Mouse (Mus musculus): ENCODE results near the gene Dhx29. TPM values are rescaled to one million over a fixed set of nuclear protein-coding genes. Genes with fewer than 3 reads are reported as not detected.

Gene Dhx29
- polyA plus RNA-seq, 1 experiment = 0.17 TPM

DNA sequence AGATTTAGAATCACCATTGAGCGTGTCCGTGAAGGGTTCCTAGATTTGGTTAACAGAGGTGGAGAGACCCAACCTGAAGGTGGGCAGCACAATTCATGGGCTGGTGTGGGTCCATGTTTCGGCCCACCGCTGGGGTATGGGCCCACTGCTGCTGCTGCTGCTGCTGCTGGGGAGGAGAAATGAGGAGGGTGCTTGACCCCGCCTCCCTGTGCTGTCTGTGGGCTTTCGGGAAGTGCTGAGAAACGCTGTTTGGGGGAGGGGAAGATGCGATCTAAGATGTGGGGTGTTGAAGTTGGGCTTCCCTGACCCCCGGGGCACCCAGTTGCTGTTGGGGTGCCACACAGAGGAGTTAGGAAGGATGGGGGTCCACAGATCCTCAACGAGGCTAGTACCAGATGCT is 49.5 kb downstream of the Dhx29 start:
- Histone ChIP-seq H3K9me3 (ENCODE audit: control insufficient read depth, low read length) (no peaks in the 10 kb centered on the region), H3K4me1 (ENCODE audit: control insufficient read depth) (no peaks in the 10 kb centered on the region), H3K4me3 (replicated peaks) (no peak overlapping the region), H3K36me3 (ENCODE audit: control insufficient read depth) (no peaks in the 10 kb centered on the region), H3K27me3 (ENCODE audit: control insufficient read depth) (peaks cover 42% of the 10 kb centered on the region)
- TF ChIP-seq GATA1 (IDR thresholded peaks at IDR 0.05; ENCODE audit: low read length) (no peak), TAL1 (IDR thresholded peaks at IDR 0.05; ENCODE audit: low read length) (no peak)

DNA sequence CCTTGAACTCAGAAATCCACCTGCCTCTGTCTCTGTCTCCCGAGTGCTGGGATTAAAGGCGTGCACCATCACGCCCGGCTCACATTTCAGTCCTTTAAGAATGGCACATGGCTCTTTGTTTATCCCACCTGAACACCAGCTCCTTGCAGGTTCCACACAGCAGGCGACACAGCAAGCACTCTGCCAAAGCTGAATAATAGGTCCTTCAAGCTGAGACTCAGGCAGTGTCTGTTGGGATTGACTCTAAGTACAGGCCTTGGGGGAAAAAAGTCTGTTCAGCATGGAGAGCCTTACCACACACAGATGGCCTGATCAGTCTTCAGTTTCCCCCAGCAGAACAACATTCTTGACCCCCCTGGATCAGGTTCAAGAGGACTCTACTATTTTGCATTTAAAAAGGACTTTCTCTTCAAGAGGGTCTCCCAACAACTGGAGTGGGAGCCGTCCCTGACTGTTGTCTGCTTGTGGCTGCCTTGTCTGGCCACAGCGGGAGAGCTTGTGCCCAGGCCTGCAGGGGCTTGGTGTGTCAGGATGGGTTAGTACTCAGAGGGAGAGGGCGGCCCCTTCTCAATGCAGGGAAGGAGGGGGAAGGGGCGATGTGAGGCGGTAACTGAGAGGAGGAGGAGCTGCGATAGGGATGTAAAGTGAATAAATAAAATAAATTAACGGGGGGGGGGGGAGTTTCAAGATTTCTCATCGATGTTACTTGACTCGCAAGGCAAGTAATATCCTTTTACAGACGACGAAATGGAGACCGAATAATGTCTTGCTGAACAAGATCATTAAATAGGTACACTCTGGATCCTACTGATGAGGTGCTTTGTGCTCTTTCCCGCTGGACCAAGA is 58.6 kb downstream of the Dhx29 start:
- H3K4me1 ChIP-seq (ENCODE audit: control insufficient read depth) = peaks cover 8% of the 10 kb centered on the region
- H3K36me3 ChIP-seq (ENCODE audit: control insufficient read depth) = no peaks in the 10 kb centered on the region
- peaks cover 85% of the 10 kb centered on the region for H3K27me3 ChIP-seq (ENCODE audit: control insufficient read depth)
- H3K9me3 ChIP-seq (ENCODE audit: control insufficient read depth, low read length) = peaks cover 4% of the 10 kb centered on the region; the same call in 1 of the 2 replicates
- TF ChIP-seq TAL1 (IDR thresholded peaks at IDR 0.05; ENCODE audit: low read length) (no peak), GATA1 (IDR thresholded peaks at IDR 0.05; ENCODE audit: low read length) (no peak)
- no peak overlapping the region for H3K4me3 ChIP-seq (replicated peaks)

DNA sequence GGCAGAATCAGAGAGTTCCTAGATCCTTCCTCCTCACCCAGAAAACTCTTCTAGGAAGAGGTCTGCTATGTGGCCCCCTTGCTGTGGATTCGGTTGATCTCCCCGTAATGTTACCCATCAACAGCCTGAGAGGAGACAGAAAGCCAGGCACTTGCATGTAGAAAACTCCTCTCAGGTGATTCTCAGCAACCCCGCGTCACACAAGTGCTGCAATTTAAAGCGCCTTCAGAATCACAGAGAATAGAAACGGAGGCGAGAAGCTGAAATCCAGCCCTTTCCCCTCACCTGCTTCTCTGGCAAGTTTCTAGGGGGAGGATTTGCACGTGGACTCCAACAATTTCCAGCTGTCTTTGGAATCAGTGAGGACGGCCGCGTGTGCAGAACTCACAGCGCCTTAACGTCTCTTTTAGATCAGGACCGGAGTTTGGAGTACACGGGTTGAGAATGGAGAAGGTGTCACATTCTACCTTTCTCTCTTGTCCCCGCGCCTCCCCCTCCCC is 59.2 kb downstream of the Dhx29 start:
- Histone ChIP-seq H3K9me3 (ENCODE audit: control insufficient read depth, low read length) (peaks cover 4% of the 10 kb centered on the region; the same call in 1 of the 2 replicates), H3K4me3 (replicated peaks) (no peak overlapping the region), H3K27me3 (ENCODE audit: control insufficient read depth) (peaks cover 87% of the 10 kb centered on the region), H3K4me1 (ENCODE audit: control insufficient read depth) (peaks cover 8% of the 10 kb centered on the region), H3K36me3 (ENCODE audit: control insufficient read depth) (no peaks in the 10 kb centered on the region)
- TF ChIP-seq GATA1 (IDR thresholded peaks at IDR 0.05; ENCODE audit: low read length) (no peak), TAL1 (IDR thresholded peaks at IDR 0.05; ENCODE audit: low read length) (no peak)

DNA sequence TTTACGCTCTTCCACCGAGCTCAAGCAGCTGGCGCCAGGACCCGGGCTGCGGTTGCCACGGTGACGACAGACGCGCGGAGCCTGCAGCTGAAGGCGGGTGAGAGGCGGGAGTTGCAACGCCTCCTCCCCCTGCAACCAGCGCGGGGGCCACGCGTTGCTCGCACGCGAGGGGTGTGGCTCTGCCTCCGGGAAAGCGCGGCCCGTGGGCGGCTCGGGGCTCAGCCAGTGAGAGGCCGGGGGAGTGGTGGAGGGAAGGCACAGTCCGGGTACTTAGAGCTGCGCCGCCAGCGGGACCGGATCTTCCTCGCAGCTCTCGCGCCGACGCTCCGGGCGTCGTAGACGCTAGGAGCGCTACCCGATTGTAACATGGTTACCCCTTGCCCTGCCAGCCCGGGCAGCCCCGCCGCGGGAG is 60.3 kb downstream of the Dhx29 start, which contains the start of gene Ccno:
Gene Ccno, plus strand, starts transcription at position 271 of the 412 bp plus-strand sequence.
- peak within 1 kb of the TSS; percentile 34 for H3K4me3 ChIP-seq (replicated peaks)
- TF ChIP-seq GATA1 (IDR thresholded peaks at IDR 0.05; ENCODE audit: low read length) (no peak), TAL1 (IDR thresholded peaks at IDR 0.05; ENCODE audit: low read length) (no peak)
- H3K36me3 ChIP-seq (ENCODE audit: control insufficient read depth) = no peaks in the 10 kb centered on the region
- H3K9me3 ChIP-seq (ENCODE audit: control insufficient read depth, low read length) = peaks cover 4% of the 10 kb centered on the region; the same call in 1 of the 2 replicates
- H3K4me1 ChIP-seq (ENCODE audit: control insufficient read depth) = peaks cover 8% of the 10 kb centered on the region
- H3K27me3 ChIP-seq (ENCODE audit: control insufficient read depth) = peaks cover 87% of the 10 kb centered on the region

DNA sequence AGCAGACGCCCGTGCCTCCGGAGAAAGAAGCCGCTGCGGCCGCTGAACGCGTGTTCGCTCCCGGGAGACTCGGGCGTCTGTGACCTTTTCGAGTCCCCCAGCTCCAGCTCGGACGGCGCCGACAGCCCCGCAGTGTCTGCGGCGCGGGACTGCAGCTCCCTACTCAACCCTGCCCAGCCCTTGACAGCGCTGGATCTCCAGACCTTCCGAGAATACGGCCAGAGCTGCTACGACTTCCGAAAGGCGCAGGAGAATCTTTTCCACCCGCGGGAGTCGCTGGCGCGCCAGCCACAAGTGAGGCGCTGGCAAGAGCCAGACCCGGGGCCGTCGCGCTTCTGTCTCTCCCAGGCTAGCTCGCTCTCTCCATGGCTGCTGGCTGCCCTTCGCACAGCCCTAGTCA is 60.7 kb downstream of the Dhx29 start:
- H3K9me3 ChIP-seq (ENCODE audit: control insufficient read depth, low read length) = peaks cover 4% of the 10 kb centered on the region; the same call in 1 of the 2 replicates
- H3K4me3 ChIP-seq (replicated peaks) = peak overlapping the region; percentile 34
- TF ChIP-seq TAL1 (IDR thresholded peaks at IDR 0.05; ENCODE audit: low read length) (no peak), GATA1 (IDR thresholded peaks at IDR 0.05; ENCODE audit: low read length) (no peak)
- peaks cover 89% of the 10 kb centered on the region for H3K27me3 ChIP-seq (ENCODE audit: control insufficient read depth)
- no peaks in the 10 kb centered on the region for H3K36me3 ChIP-seq (ENCODE audit: control insufficient read depth)
- H3K4me1 ChIP-seq (ENCODE audit: control insufficient read depth) = peaks cover 8% of the 10 kb centered on the region

DNA sequence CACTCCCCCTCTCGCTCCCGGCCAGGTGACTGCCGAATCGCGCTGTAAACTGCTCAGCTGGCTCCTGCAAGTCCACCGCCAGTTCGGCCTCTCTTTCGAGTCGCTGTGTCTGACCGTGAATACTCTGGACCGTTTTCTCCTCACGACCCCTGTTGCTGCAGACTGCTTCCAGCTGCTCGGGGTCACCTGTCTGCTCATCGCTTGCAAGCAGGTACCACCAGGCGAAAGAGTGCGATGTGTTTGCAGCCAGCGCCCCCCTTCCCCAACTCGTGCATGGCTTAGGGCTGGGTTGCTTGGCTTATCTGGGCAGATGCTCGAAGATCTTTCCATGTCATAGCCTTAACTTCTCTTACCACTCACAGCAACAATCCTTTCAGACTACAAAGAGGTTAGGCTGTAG is 61.6 kb downstream of the Dhx29 start:
- TF ChIP-seq TAL1 (IDR thresholded peaks at IDR 0.05; ENCODE audit: low read length) (no peak), GATA1 (IDR thresholded peaks at IDR 0.05; ENCODE audit: low read length) (no peak)
- H3K4me3 ChIP-seq (replicated peaks) = no peak overlapping the region
- H3K36me3 ChIP-seq (ENCODE audit: control insufficient read depth) = no peaks in the 10 kb centered on the region
- H3K9me3 ChIP-seq (ENCODE audit: control insufficient read depth, low read length) = peaks cover 8% of the 10 kb centered on the region; the same call in 1 of the 2 replicates
- peaks cover 93% of the 10 kb centered on the region for H3K27me3 ChIP-seq (ENCODE audit: control insufficient read depth)
- H3K4me1 ChIP-seq (ENCODE audit: control insufficient read depth) = peaks cover 13% of the 10 kb centered on the region

DNA sequence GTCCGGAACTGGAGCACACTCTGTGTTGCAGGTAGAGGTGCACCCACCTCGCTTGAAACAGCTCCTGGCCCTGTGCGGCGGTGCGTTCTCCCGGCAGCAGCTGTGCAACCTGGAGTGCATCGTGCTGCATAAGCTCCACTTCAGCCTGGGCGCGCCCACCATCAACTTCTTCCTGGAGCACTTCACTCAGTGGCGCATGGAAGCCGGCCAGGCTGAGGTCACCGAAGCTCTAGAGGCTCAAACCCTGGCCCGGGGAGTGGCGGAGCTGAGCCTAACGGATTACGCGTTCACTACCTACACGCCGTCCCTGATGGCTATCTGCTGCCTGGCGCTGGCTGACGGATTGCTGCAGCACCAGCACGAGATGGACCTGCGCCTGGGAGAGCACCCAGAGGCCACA is 62.3 kb downstream of the Dhx29 start:
- Histone ChIP-seq H3K27me3 (ENCODE audit: control insufficient read depth) (peaks cover 94% of the 10 kb centered on the region), H3K9me3 (ENCODE audit: control insufficient read depth, low read length) (peaks cover 12% of the 10 kb centered on the region; the same call in 1 of the 2 replicates), H3K4me1 (ENCODE audit: control insufficient read depth) (peaks cover 17% of the 10 kb centered on the region), H3K36me3 (ENCODE audit: control insufficient read depth) (no peaks in the 10 kb centered on the region), H3K4me3 (replicated peaks) (no peak overlapping the region)
- TF ChIP-seq TAL1 (IDR thresholded peaks at IDR 0.05; ENCODE audit: low read length) = no peak
- no peak for TF ChIP-seq GATA1 (IDR thresholded peaks at IDR 0.05; ENCODE audit: low read length)

DNA sequence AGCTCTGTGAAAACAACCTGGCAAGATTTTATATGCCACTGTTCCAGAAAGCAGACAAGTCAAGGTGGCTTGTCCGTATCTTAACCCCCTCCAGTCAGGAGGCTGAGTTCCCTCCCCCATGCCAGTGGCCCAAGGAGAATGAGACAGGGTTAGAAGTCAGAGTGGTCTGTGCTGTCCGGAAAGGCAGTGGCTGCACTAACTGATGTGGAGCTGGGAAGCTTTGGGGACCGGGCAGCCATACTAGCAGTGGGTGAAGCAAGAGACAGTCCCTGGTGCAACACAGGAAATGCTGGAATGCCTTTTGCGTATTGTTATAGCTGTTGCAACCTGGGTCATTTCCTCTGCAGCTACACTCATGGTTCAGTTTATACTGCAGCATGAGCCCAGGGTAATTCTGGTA is 63.1 kb downstream of the Dhx29 start:
- Histone ChIP-seq H3K4me1 (ENCODE audit: control insufficient read depth) (peaks cover 17% of the 10 kb centered on the region), H3K27me3 (ENCODE audit: control insufficient read depth) (peaks cover 97% of the 10 kb centered on the region)
- TF ChIP-seq TAL1 (IDR thresholded peaks at IDR 0.05; ENCODE audit: low read length) = no peak
- no peak for TF ChIP-seq GATA1 (IDR thresholded peaks at IDR 0.05; ENCODE audit: low read length)

DNA sequence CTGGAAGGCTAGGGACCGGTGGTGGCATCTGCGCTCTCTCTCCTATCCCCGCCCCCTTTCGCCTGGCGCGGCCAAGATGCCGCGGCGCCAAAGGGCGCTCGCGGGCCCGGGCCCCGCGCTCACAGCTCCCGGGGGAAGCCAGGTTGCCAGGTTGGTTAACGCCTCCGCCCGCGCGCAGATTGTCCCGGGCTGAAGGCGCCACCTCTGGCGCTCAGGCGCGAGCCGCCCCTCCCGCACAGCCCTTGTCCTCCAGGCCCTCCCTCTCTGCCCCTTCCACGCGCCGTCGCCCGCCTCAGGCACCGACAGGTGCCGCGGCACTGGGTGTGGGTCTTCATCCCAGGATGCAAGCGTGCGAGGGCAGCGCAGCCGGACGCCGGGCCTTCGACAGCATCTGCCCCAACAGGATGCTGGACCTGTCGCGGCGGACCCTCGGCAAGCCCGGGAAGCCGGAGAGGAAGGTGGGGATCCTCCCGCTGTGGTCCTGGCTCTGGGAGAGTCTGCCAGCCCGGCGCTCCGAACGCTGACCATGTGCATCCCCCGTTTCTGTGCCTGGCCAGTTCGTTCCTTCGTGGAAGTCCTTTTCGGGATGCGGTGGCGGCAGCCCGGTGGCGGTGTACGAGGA is 66.4 kb downstream of the Dhx29 start, which contains the start of gene Mcidas:
Gene Mcidas, plus strand, starts transcription at position 315 of the 622 bp plus-strand sequence.
- Histone ChIP-seq H3K27me3 (ENCODE audit: control insufficient read depth) (peaks cover 96% of the 10 kb centered on the region), H3K4me1 (ENCODE audit: control insufficient read depth) (peaks cover 9% of the 10 kb centered on the region), H3K9me3 (ENCODE audit: control insufficient read depth, low read length) (peaks cover 9% of the 10 kb centered on the region; the same call in 1 of the 2 replicates), H3K36me3 (ENCODE audit: control insufficient read depth) (no peaks in the 10 kb centered on the region), H3K4me3 (replicated peaks) (no peak within 1 kb of the TSS)
- TF ChIP-seq TAL1 (IDR thresholded peaks at IDR 0.05; ENCODE audit: low read length) (no peak), GATA1 (IDR thresholded peaks at IDR 0.05; ENCODE audit: low read length) (no peak)

More for the DNA sequence above, 63.1 kb downstream of the Dhx29 start:
- peaks cover 12% of the 10 kb centered on the region; the same call in 1 of the 2 replicates for H3K9me3 ChIP-seq (ENCODE audit: control insufficient read depth, low read length)
- no peaks in the 10 kb centered on the region for H3K36me3 ChIP-seq (ENCODE audit: control insufficient read depth)
- no peak overlapping the region for H3K4me3 ChIP-seq (replicated peaks)
